Mouse (Mus musculus) CH12.LX (cell line): ENCODE measurements around the gene Xylt1.

Experiments
- CTCF ChIP-seq, 2 experiments: IDR thresholded peaks in 1 of 2; conservative IDR thresholded peaks in 1 of 2; 2 replicates each; pipeline ENCODE4 v1.5.1; 2011 to 2012; ENCODE audit warnings: low read depth in 2 of 2, low read length in 2 of 2, improper control_type of control experiment in 1 of 2, inconsistent platforms in 1 of 2, mild to moderate bottlenecking in 1 of 2, moderate library complexity in 1 of 2
- NELFE ChIP-seq: IDR thresholded peaks from 2 replicates; pipeline ENCODE4 v1.6.1; 2011; ENCODE audit warnings: low read depth, low read length, improper control_type of control experiment

DNA sequence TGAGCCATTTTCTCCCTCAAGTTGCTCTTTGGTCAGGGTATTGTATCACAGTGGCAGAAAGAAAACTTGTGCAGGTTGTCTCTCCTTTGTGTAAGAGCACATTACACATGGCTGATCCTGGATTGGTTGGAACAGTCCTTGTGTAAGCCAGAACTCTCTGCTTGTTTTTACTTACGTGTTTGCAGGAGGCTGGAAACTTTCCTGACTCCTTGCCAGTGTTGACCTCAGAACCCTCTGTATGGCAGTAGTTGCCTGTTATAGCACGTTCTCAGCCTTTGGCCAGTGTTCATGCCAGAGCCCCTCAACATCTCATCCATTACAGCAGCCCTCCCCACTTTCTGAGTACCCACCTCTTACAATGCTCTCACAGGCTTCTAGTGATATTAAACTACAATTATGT, 61.9 kb downstream of the Xylt1 start:
- no peak for TF ChIP-seq CTCF (conservative IDR thresholded peaks at IDR 0.05 in 1 of 2, IDR thresholded peaks at IDR 0.05 in 1 of 2; ENCODE audit: low read depth in 2 of 2, low read length in 2 of 2)
- no peak for TF ChIP-seq NELFE
